ENCODE assay signal across 9 mouse cellular contexts in genomic region chr11:79093986-79094695, GRCm38 (mm10). TPM values are rescaled to one million over a fixed set of nuclear protein-coding genes. Genes with fewer than 3 reads are reported as not detected.
DNase-seq lines count a peak whose midpoint lies in the region; ATAC-seq and TF ChIP-seq lines count a peak whose summit lies in the region.
"Had no signal": no experiment of that assay in that cellular context is flagged by ENCODE, and none has a peak within 500 bp of the region (broad histone marks: within the 10 kb centered on the region; RNA-seq: fewer than 3 reads in every experiment).

No protein-coding gene starts in this region.

- no peaks in the 10 kb centered on the region for H3K9me3 ChIP-seq in kidney, embryonic 16.5 days (ENCODE audit: low read length)
- no peaks in the 10 kb centered on the region for H3K9me3 ChIP-seq in stomach, embryonic 16.5 days (replicated peaks; ENCODE audit: control insufficient read depth, low read length)
- no peaks in the 10 kb centered on the region for H3K9me3 ChIP-seq in midbrain, embryonic 14.5 days (ENCODE audit: control insufficient read depth, low read length)
- H3K9me3 ChIP-seq: embryonic facial prominence, embryonic 12.5 days had no signal

- no peaks in the 10 kb centered on the region for H3K27me3 ChIP-seq in kidney, embryonic 16.5 days (ENCODE audit: insufficient read depth, low read length)
- no peaks in the 10 kb centered on the region for H3K27me3 ChIP-seq in spleen, adult 2 months (ENCODE audit: control insufficient read depth, insufficient read depth, low read length)
- H3K27me3 ChIP-seq in stomach, embryonic 16.5 days (ENCODE audit: control insufficient read depth, insufficient read depth, low read length): no peaks in the 10 kb centered on the region
- H3K27me3 ChIP-seq in midbrain, embryonic 14.5 days (ENCODE audit: control insufficient read depth, insufficient read depth, low read length): no peaks in the 10 kb centered on the region
- H3K27me3 ChIP-seq: embryonic facial prominence, embryonic 12.5 days had no signal

- no peak overlapping the region for H3K9ac ChIP-seq in kidney, embryonic 16.5 days (replicated peaks; ENCODE audit: low read length)
- no peak overlapping the region for H3K9ac ChIP-seq in stomach, embryonic 16.5 days (ENCODE audit: low read length)
- H3K9ac ChIP-seq in midbrain, embryonic 14.5 days (replicated peaks; ENCODE audit: low read length): no peak overlapping the region
- H3K9ac ChIP-seq: embryonic facial prominence, embryonic 12.5 days had no signal

- no peak for DNase-seq in kidney, postnatal 14 days
- no peak for DNase-seq in spleen, adult 2 months (ENCODE audit: low read depth in 1 of 2, low spot score in 2 of 2)
- no peak for DNase-seq in spleen, adult 18-20 months
- DNase-seq in heart, postnatal 14 days: peak; percentile 56 to 59
- no peak for DNase-seq in adrenal gland, adult 18-20 months (ENCODE audit: low spot score in 2 of 2)
- DNase-seq in midbrain, embryonic 14.5 days: no peak

- no peaks in the 10 kb centered on the region for H3K36me3 ChIP-seq in kidney, embryonic 16.5 days (ENCODE audit: insufficient read depth, low read length)
- no peaks in the 10 kb centered on the region for H3K36me3 ChIP-seq in spleen, adult 2 months (ENCODE audit: control insufficient read depth, insufficient read depth, low read length)
- no peaks in the 10 kb centered on the region for H3K36me3 ChIP-seq in stomach, embryonic 16.5 days (ENCODE audit: control insufficient read depth, insufficient read depth, low read length)
- H3K36me3 ChIP-seq in midbrain, embryonic 14.5 days (ENCODE audit: control insufficient read depth, insufficient read depth, low read length): no peaks in the 10 kb centered on the region
- H3K36me3 ChIP-seq: embryonic facial prominence, embryonic 12.5 days had no signal

- TF ChIP-seq CTCF in spleen, adult 2 months (IDR thresholded peaks at IDR 0.05; ENCODE audit: extremely low read depth, insufficient read depth, insufficient read length, insufficient replicate concordance): no peak

- intact Hi-C loops in heart, postnatal 14 days (cut with DNase I): no loop called here

- 77% methylated on average over 10 of the region's 10 CpGs for WGBS in kidney, embryonic 16.5 days
- WGBS in spleen, adult 2 months: 60% methylated on average over 10 of the region's 10 CpGs
- WGBS in stomach, embryonic 16.5 days: 71% methylated on average over 10 of the region's 10 CpGs
- WGBS in midbrain, embryonic 14.5 days: 89% methylated on average over 10 of the region's 10 CpGs

- H3K4me2 ChIP-seq in kidney, embryonic 16.5 days (replicated peaks; ENCODE audit: low read depth, low read length): no peak overlapping the region
- no peak overlapping the region for H3K4me2 ChIP-seq in stomach, embryonic 16.5 days (ENCODE audit: low read depth, low read length)
- H3K4me2 ChIP-seq in midbrain, embryonic 14.5 days (ENCODE audit: low read length): no peak overlapping the region
- H3K4me2 ChIP-seq: embryonic facial prominence, embryonic 12.5 days had no signal

- no peak overlapping the region for H3K4me3 ChIP-seq in kidney, embryonic 16.5 days (ENCODE audit: low read length)
- H3K4me3 ChIP-seq in spleen, adult 2 months (ENCODE audit: extremely low read depth, insufficient read depth, insufficient read length): no peak overlapping the region
- no peak overlapping the region for H3K4me3 ChIP-seq in stomach, embryonic 16.5 days (replicated peaks; ENCODE audit: low read length)
- no peak overlapping the region for H3K4me3 ChIP-seq in midbrain, embryonic 14.5 days (replicated peaks; ENCODE audit: low read depth, low read length)
- H3K4me3 ChIP-seq: embryonic facial prominence, embryonic 12.5 days had no signal

- peak overlapping the region; percentile 74 for H3K27ac ChIP-seq in kidney, embryonic 16.5 days (ENCODE audit: low read length)
- H3K27ac ChIP-seq in spleen, adult 2 months (ENCODE audit: insufficient read depth, low read length): peak overlapping the region; percentile 32; the same call in 1 of the 2 replicates
- H3K27ac ChIP-seq in stomach, embryonic 16.5 days (ENCODE audit: low read length): peak overlapping the region; percentile 86
- H3K27ac ChIP-seq in midbrain, embryonic 14.5 days (replicated peaks; ENCODE audit: low read depth, low read length): no peak overlapping the region

- peaks cover 34% of the 10 kb centered on the region for H3K4me1 ChIP-seq in kidney, embryonic 16.5 days (ENCODE audit: insufficient read depth, low read length)
- H3K4me1 ChIP-seq in spleen, adult 2 months (ENCODE audit: control insufficient read depth, insufficient read depth, insufficient read length): peaks cover 9% of the 10 kb centered on the region; the same call in 1 of the 2 replicates
- peaks cover 47% of the 10 kb centered on the region for H3K4me1 ChIP-seq in stomach, embryonic 16.5 days (ENCODE audit: control insufficient read depth, insufficient read depth, low read length)
- peaks cover 13% of the 10 kb centered on the region for H3K4me1 ChIP-seq in midbrain, embryonic 14.5 days (ENCODE audit: control insufficient read depth, insufficient read depth, low read length)

- TF ChIP-seq POLR2A in spleen, adult 2 months (IDR thresholded peaks at IDR 0.05; ENCODE audit: low read depth, low read length): no peak

- ATAC-seq in kidney, embryonic 16.5 days (ENCODE audit: low FRiP score, low TSS enrichment): no peak
- no peak for ATAC-seq in stomach, embryonic 16.5 days (ENCODE audit: insufficient read depth, low FRiP score)
- ATAC-seq in midbrain, embryonic 14.5 days (ENCODE audit: low FRiP score, low TSS enrichment): no peak

RNA-seq across cellular contexts. Expression of gene Ksr1, which starts 52.1 kb away (rescaled TPM):
- 3.5 and 3.8 TPM in 2 replicates for polyA plus RNA-seq in kidney, embryonic 16.5 days (2015; fragmentation: Nextera tagmentation; extraction: Ambion mirVana)
- 14.5 and 25.0 TPM in 2 replicates for polyA plus RNA-seq in spleen, adult 2 months (2012; rRNA removed)
- 10 to 100 TPM; 10.2 to 10.7 TPM for total RNA-seq in heart, postnatal 14 days (2021)
- 2.1 and 3.2 TPM in 2 replicates for polyA plus RNA-seq in stomach, embryonic 16.5 days (2015; fragmentation: Nextera tagmentation; extraction: Ambion mirVana)
- total RNA-seq in adrenal gland, adult 18-20 months (2021): 1 to 10 TPM; 6.7 to 7.4 TPM
- 5.2 and 5.8 TPM in 2 replicates for polyA plus RNA-seq in midbrain, embryonic 14.5 days (2014; fragmentation: Nextera tagmentation; extraction: Ambion mirVana)

Comparison
In these comparisons a context has a peak if more than half of its experiments do, and no peak if none do; other contexts are left out.
1. DNase-seq: peak in heart, postnatal 14 days (2 of 2); none in kidney, postnatal 14 days (single experiment), spleen, adult 2 months (0 of 2), spleen, adult 18-20 months (0 of 2), adrenal gland, adult 18-20 months (0 of 2) and midbrain, embryonic 14.5 days (single experiment).